Mouse (Mus musculus) T-helper 17 cell (primary cell): Measurements from ENCODE around the gene Klc2.

ENCODE experiments used
- in situ Hi-C, 2 experiments: fragments of 300-600 bp; cut with MboI, MseI; formaldehyde crosslinking; loops; 1 replicate in 1 of 2; 2 replicates in 1 of 2; pipeline ENCODE4 v1.15.1; 2025; ENCODE audit warnings: high pct_unique_total_duplicates in 2 of 2

The Klc2 gene

DNA sequence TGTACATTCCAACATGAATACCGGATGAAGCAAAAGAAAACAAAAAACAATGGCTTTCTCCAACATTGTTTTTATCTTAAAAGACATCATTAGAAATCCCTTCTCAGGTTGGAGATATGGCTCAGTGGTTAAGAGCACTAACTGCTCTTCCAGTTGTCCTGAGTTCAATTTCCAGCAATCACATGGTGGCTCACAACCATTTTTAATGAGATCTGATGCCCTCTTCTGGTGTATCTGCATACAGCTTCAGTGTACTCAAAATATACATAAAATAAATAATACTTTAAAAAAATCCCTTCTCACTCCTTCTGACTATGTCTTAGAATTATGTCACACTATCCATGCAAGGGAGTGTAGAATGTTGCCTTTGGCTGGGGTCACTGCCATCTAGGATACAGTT is 39.1 kb downstream of the Klc2 start:
- in situ Hi-C loops: no loop called here

GRCm38 (mm10) chr19:5073518-5073917 is 44.8 kb downstream of the Klc2 start:
- in situ Hi-C loops: no loop called here

- in situ Hi-C loops: no loop called here
These were observed 45.3 kb downstream of the Klc2 start for GRCm38 (mm10) chr19:5073028-5073427.

- in situ Hi-C loops: no loop called here
These were observed 45.9 kb downstream of the Klc2 start for GRCm38 (mm10) chr19:5072389-5073019.

DNA sequence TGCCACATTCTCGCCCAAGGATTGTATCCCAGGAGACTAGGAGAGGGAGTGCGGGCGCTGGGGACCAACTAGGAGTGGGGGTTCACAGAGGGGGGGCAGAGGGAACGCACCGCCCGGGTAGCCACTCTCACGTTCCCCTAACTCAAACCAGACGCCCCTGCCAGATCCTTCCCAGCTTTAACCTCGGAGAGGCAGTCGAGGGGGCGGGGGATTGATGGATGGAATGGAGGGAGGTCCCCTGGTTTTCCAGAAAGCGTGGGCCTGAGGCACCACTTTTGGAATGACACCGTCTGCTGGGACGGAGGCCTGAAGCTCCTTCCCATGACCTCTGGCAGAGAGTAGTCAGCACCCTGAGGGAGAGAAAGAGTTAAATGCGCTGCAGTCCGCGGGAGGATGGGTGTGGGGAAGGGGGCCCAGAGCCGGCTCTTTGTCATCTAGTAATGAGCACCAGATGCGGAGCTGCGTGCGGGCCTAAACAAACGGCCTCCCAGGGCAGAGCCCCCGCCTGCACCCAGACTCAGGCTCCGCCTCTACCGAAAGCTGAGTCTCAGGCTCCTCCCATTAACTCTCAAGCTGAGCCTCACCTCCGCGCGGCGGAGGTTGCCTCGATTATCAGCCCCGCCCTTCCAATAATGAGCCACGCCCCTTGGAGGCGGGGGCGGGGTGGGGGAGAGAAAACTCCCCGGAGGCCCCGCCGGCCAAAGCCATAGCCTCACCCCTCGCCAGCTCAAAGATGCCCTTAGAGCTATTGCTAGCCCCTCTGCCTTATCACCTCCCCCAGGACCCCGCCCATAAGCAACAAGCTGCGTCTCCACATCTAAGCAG is 46.6 kb downstream of the Klc2 start:
- in situ Hi-C loops: no loop called here

DNA sequence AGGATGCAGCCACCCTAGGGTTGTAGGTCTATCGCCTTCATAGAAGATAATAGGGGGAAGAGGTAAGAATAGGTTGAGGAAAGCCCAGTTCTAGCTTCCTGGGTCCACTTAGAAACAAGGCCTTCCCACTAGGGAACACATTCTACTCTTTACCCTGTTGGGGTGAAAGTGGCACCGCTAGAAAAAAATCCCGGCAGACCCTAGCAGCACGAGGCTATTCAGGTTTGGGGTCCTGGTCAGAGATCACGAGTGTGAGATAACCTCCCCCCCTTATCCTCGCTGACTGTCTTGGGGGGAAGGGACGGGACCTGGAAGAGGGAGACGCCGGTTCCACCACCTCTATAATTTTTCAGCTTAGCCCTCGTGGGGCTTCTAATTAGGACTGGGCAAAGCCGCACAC is 47.3 kb downstream of the Klc2 start:
- in situ Hi-C loops: no loop called here

DNA sequence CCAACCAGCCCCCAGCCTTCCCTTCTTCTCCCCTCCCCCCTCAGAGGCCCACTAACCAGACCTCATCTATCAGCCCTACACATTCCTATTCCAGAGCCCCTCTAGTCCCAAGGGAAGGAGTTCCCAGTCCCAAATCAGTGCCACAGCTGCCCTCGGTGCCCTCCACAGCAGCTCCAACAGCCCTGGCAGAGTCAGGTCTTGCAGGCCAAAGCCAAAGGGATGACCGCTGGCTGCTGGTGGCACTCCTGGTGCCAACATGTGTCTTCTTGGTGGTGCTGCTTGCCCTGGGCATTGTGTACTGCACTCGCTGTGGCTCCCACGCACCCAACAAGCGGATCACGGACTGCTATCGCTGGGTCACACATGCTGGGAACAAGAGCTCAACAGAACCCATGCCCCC is 48.4 kb downstream of the Klc2 start:
- in situ Hi-C loops: no loop called here

DNA sequence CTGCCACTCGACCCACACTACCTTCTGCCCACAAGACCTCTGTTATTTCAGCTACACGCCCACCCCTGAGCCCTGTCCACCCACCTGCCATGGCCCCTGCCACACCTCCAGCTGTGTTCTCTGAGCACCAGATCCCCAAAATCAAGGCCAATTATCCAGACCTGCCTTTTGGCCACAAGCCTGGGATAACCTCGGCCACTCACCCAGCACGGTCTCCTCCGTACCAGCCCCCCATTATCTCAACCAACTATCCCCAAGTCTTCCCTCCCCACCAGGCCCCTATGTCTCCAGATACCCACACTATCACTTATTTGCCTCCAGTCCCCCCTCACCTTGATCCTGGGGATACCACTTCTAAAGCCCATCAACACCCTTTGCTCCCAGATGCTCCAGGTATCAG is 48.9 kb downstream of the Klc2 start:
- in situ Hi-C loops: no loop called here

GRCm38 (mm10) chr19:5068570-5069234 is 49.7 kb downstream of the Klc2 start:
- in situ Hi-C loops: no loop called here

DNA sequence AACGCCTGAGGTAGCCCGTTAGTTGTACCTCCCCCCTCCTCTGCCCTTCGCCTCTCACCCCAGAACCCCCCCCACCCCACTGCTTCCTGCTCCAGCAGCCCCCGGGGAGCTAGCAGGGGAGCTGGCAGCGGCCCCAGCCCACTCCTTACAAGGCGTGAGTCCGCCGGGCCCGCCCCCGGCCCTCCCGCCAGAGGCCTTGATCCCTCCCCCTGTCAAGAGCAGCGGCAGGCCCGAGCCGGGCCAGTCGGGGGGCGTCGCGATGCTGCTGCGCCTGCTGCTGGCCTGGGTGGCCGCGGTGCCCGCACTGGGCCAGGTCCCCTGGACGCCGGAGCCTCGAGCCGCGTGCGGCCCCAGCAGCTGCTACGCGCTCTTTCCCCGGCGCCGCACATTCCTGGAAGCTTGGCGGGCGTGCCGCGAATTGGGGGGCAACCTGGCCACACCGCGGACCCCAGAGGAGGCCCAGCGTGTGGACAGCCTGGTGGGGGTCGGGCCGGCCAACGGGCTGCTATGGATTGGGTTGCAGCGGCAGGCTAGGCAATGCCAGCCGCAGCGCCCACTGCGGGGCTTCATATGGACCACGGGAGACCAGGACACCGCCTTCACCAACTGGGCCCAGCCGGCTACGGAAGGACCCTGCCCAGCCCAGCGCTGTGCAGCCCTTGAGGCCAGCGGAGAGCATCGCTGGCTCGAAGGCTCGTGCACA is 50.3 kb downstream of the Klc2 start, which contains the start of gene Cd248:
Gene Cd248, plus strand, starts transcription at position 212 of the 703 bp plus-strand sequence.
- in situ Hi-C loops: no loop called here

GRCm38 (mm10) chr19:5067040-5067799 is 51.1 kb downstream of the Klc2 start:
- in situ Hi-C loops: no loop called here

DNA sequence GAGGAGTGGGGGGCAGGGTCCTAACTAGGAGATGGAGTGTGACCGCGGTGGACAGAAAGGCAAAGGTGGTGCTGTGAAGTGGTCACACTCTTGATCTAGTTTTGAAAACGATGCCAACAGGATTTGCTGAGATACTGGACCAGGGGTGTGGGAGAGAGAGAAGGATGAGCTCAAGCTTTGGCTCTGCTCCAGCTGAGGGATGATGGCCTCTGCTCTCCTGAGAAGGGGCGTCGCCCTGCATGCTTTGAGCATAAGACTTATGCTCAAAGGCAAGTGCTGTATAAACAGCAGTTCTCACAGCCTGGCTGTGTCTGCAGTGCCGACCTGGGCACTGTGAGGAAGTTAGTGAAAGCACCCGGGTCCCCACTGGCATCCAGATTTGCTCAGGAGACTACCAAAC is 53.3 kb downstream of the Klc2 start:
- in situ Hi-C loops: no loop called here

GRCm38 (mm10) chr19:5062446-5062845 is 55.9 kb downstream of the Klc2 start:
- in situ Hi-C loops: no loop called here

- in situ Hi-C loops: no loop called here
These were observed 56.3 kb downstream of the Klc2 start for GRCm38 (mm10) chr19:5062041-5062440.

GRCm38 (mm10) chr19:5060365-5061330 is 57.7 kb downstream of the Klc2 start:
- in situ Hi-C loops: no loop called here

DNA sequence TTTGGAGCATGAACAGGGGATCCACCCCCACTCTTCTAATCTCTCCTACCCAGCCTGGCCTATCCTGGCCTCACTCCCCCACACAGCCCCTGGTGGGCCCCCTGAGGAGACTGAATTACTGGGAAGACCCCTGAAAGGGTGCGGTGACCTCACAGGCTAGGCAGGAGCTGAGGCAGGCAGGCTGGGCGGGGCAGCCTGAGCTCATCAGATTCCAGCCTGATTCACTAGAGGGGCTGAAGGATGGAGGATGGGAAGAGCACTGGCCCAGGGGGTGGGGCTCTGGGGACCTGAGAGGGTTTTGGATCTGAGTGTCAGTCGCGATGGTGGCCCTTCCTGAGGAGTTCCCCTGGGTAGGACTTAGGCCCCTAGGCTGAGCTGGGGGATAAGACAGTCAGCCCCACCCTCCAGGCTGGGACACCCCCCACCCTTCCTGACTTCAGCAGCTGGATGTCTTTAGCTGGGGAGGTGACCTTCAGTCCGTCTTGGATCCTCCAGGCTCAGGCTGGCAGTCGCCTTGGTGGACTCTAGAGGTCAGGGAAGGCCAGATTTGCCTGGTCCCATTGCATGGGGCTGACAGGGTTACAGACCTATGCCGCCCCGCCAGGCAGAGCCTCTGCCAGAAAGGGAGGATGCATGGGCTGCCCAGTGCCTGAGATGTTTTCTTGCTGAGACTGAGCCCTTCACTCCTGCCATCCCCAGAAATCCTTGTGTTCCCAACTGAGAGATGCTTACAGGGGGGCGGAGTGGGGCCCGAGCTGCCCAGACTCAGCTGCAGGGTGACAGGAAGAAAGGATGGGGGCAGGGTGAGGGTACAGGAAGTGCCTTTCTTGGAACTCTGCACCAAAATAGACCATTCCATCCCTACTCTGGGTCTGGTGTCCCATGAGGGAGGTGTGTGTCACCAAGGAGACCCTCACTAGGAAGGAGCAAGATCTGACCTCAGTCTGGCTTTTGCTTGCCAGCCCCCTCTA is 59.3 kb downstream of the Klc2 start:
- in situ Hi-C loops: no loop called here

DNA sequence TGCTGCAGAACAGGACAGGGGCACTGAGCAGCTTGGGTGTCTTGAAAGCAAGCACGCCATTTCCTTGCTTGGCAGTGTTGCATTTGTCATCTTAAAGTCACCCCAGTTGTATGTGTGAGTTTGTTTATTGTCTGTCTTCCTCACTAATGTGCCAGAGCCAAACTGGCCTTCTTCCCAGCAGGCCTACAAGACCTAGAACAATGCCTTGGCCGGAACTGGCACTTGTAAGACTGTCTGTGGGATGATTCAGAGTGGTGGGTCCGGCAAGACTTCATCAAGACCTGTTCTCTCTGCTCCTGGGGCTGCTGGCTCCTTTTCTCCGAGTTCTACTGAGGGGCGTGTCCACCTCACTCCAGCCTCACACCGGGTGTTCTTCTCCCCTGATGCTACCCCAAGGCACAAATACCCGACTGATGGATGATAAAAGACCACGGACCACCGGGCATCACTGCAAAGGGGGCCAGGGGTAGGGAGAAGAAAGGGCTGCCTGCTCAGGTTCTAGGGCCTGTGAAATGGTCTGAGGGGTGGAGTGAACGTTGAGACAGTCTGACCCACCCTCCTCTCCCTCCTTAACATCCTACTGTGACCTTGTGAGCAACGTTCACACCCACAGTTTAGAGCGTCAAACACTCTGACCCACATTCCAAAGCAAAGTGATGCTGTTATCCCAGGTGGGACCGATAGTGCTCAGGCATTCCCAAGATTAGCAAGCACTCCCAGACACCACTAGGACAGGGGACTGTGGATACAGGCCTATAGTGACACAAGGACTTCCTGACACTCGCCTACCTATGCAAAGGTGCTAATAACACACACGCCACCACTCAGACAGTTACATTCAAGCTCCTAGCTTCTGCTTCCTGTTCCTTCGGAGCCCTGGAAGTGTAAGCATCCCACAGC is 60.2 kb downstream of the Klc2 start:
- in situ Hi-C loops: no loop called here
